Mouse (Mus musculus) left cerebral cortex, adult 2 months (tissue): Measurements from ENCODE around the gene Nmrk1. TPM values are rescaled to one million over a fixed set of nuclear protein-coding genes. Genes with fewer than 3 reads are reported as not detected.

ENCODE experiments used
- DNase-seq, 2 experiments: peaks; one replicate each; pipeline ENCODE4 v3.0.0; 2021 to 2022; ENCODE audit warnings: low spot score in 2 of 2, mixed read lengths in 1 of 2; ENCODE audit errors: extremely low spot score in 1 of 2
- H3K27ac ChIP-seq: fragments of 200-600 bp; 2 replicates; pipeline ENCODE4 v1.8.1; 2022
- H3K4me3 ChIP-seq: fragments of 200-600 bp; 2 replicates; pipeline ENCODE4 v1.8.1; 2022
- CTCF ChIP-seq: fragments of 200-600 bp; IDR thresholded peaks from 2 replicates; pipeline ENCODE4 v1.8.1; 2022; ENCODE audit warnings: antibody characterized with exemption, mild to moderate bottlenecking, moderate library complexity
- intact Hi-C: fragments of 180-260 bp; cut with DNase I; formaldehyde crosslinking; loops from one replicate; pipeline ENCODE4 v1.15.1; 2025
- total RNA-seq, 2 experiments: library from RNA; stranded (reverse); gene quantifications; 2 replicates each; pipeline ENCODE4 v1.2.3; 2021

Nmrk1 gene
- total RNA-seq, 2 experiments from 2014 or later = 4.9 to 5.4 TPM

GRCm38 (mm10) chr19:18596876-18597275 lies 34.9 kb upstream of the Nmrk1 start:
- Histone ChIP-seq H3K4me3 (no peak overlapping the region), H3K27ac (no peak overlapping the region)
- DNase-seq = no peak
- intact Hi-C loops = no loop called here
- no peak for TF ChIP-seq CTCF

DNA sequence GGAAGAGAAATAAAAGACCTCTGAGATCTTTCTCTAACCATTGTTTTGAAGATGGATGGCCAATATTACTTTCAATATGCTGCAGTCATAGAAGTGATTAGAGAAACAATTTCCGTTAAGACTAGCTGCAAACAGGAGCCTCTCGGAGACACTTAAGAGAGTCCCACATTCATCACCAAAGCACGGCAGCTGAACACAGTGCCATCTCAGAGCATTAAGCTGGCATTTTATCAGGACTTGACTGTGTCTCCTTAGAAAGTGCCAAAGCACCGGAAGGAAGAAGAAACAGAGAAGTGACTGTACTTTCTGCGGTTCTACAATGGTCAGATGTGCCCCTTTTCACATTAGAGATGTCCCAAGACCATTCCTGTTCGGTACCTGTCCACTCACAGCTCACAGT lies 34.0 kb upstream of the Nmrk1 start:
- Histone ChIP-seq H3K4me3 (no peak overlapping the region), H3K27ac (no peak overlapping the region)
- intact Hi-C loops = no loop called here
- no peak for TF ChIP-seq CTCF
- DNase-seq = no peak

GRCm38 (mm10) chr19:18598265-18598926 lies 33.4 kb upstream of the Nmrk1 start:
- TF ChIP-seq CTCF = no peak
- DNase-seq = no peak
- Histone ChIP-seq H3K4me3 (no peak overlapping the region), H3K27ac (no peak overlapping the region)
- intact Hi-C loops = no loop called here

GRCm38 (mm10) chr19:18599051-18599450 lies 32.7 kb upstream of the Nmrk1 start:
- Histone ChIP-seq H3K4me3 (no peak overlapping the region), H3K27ac (no peak overlapping the region)
- no peak for TF ChIP-seq CTCF
- no peak for DNase-seq
- intact Hi-C loops = no loop called here

DNA sequence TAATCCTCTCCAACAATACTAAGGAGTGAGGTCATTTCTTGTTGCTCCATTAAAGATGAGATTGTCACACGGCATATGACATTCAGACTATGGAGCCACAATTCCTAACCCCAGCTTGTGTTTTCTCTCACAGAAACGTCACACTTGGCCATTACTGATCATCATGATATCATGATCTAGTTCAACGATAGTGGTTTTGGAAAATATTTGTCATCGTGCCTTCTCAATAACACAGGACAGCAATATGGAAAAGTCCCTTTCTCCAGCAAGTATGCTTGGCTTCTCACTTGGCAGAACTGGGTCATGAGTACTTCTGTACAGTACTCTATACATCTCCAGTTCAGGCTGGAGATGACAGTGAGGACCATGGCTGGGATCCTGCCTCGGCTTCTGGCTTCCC lies 32.1 kb upstream of the Nmrk1 start:
- Histone ChIP-seq H3K27ac (no peak overlapping the region), H3K4me3 (no peak overlapping the region)
- TF ChIP-seq CTCF = no peak
- DNase-seq = no peak
- intact Hi-C loops = no loop called here

DNA sequence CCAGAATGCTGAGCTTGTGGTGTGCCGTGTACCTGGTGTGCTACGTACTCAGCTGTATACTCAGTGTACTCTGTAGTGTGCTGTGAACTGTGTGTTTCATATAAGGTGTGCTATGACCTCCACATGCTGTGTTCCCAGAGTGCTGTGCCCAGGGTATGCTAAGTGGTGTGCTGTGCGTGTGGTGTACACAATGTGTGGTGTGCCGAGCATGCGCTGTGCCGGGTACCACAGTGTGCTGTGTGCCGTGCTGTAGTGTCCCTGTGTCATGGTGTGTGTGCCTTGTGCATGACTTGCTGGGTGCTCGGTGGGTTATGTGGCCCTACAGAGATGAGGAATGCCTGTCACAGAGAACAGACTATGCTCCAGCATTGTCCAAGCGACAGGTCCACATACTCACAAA lies 31.1 kb upstream of the Nmrk1 start:
- no peak overlapping the region for H3K4me3 ChIP-seq
- intact Hi-C loops = no loop called here
- no peak for DNase-seq
- TF ChIP-seq CTCF = no peak
- H3K27ac ChIP-seq = no peak overlapping the region

GRCm38 (mm10) chr19:18603011-18603410 lies 28.7 kb upstream of the Nmrk1 start:
- H3K4me3 ChIP-seq = no peak overlapping the region
- no peak for DNase-seq
- intact Hi-C loops = no loop called here
- TF ChIP-seq CTCF = no peak
- no peak overlapping the region for H3K27ac ChIP-seq

GRCm38 (mm10) chr19:18607907-18608306 lies 23.8 kb upstream of the Nmrk1 start:
- Histone ChIP-seq H3K4me3 (no peak overlapping the region), H3K27ac (no peak overlapping the region)
- intact Hi-C loops = no loop called here
- no peak for DNase-seq
- no peak for TF ChIP-seq CTCF

DNA sequence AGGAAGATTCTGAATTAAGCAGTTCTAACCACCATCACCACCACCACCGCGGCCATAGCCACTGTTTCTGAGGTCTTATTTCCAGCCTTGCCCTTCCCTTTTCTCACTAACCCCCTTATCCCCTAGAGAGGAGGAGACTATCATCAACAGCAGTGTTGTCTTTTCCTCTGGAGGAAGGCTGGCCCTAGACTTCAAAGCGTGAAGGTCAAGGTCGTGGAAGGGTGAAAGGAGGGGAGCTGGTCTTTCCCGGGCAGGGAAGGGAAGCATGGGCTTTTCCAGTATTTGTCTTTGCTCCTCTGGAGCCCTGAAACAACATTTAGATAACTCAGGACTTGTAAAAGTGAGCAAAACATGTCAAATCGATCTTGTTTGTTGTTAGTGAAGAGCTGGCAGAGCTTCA lies 22.8 kb upstream of the Nmrk1 start:
- Histone ChIP-seq H3K27ac (no peak overlapping the region), H3K4me3 (no peak overlapping the region)
- no peak for TF ChIP-seq CTCF
- intact Hi-C loops = no loop called here
- no peak for DNase-seq

DNA sequence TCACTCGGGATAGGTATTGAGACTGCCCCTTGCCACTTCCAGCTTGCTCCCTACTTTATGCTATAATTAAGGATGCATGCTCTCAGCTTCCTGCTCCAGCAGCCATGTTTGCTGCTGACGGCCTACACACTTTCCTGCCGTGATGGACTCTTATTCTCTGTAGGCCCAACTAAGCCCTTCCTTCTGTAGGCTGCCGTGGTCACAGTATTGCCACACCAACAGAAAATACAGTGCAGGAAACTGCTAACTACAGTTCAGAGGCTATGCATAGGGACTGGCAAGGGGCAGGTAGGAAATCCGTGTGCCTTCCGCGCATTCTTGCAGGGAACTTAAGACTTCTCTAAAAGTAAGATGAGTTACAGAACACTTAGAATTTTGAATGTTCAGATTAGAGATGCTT lies 17.4 kb upstream of the Nmrk1 start:
- Histone ChIP-seq H3K27ac (no peak overlapping the region), H3K4me3 (no peak overlapping the region)
- intact Hi-C loops = no loop called here
- no peak for DNase-seq
- no peak for TF ChIP-seq CTCF

GRCm38 (mm10) chr19:18615680-18616240 lies 16.0 kb upstream of the Nmrk1 start:
- H3K4me3 ChIP-seq = no peak overlapping the region
- intact Hi-C loops = no loop called here
- peak overlapping the region; percentile 50 for H3K27ac ChIP-seq
- no peak for TF ChIP-seq CTCF
- DNase-seq = no peak

DNA sequence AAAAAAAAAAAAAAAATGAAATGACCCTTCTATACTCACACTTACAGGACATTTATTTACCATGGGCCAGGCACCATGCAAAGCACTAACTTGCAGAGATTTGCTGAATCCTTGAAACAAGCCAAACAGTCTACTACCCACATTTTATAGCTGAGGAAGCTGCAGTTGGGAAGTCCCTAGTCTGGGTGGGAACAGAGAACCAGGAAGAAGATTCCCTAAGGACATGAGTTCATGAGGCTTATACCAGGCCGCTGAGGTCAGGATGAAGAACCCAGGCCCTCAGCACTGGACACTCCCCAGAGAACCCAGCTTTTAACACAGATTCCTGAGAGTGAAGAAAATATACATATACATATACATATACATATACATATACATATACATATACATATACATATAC lies 14.2 kb upstream of the Nmrk1 start:
- DNase-seq = no peak
- H3K27ac ChIP-seq = no peak overlapping the region
- H3K4me3 ChIP-seq = no peak overlapping the region
- TF ChIP-seq CTCF = no peak
- intact Hi-C loops = no loop called here

- intact Hi-C loops = no loop called here
- no peak for DNase-seq
Observed at GRCm38 (mm10) chr19:18619060-18619459, 12.7 kb upstream of the Nmrk1 start.

More at GRCm38 (mm10) chr19:18619060-18619459, 12.7 kb upstream of the Nmrk1 start:
- no peak for TF ChIP-seq CTCF
- Histone ChIP-seq H3K27ac (no peak overlapping the region), H3K4me3 (no peak overlapping the region)
